Mouse (Mus musculus): ENCODE data around the gene Brd2.

DNA sequence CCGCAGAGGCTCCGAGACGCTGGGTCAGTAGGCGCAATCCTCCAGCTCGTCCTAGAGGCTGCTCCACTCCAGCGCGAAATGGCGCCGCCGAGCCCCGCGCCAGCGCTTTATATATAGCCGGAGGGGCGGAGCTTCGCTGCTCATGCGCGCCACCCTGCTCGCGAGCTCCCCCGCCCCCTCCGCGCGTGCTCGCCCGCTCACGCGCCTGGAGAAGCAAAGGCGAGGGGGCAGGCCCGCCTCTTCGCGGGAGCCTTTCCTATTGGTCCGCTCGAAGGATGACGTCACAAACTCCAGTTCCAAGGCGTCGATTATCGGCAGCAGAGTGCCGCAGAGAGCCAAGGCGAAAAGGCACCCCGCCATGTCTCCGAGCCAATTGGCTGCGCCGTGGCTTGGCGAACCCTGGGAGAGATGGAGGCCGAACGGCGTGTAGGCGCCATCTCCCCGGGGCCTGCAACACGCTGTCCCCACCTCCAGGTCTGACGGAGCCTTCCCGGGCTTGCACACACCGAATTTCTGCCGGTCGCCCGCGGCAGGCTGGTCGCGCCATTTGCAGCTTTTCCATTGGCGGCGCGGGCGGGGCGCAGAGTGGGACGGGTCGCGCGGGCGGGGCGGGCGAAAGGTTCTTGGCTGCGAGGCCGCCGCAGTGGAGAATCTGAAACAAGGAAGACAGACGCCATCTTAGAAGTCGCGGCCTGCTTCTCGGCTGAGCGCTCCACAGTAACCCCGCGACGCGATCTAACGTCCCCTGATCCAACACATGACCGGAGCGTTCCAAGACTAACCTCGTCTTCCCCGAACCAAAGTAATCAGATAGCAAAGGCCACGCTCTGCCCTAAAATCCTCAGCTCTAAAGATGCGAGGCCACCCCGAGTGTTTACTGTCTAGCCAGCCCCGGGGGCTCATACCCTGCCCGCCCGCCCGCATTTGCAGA lies 2.9 kb downstream of the Brd2 start, which contains the start of gene H2-DMa:
- TF ChIP-seq CTCF (IDR thresholded peaks at IDR 0.05; ENCODE audit: control insufficient read depth, insufficient read depth, insufficient replicate concordance, low read depth, low read length) (0 out of 2 replicates have a peak, but pooled peaks have one; percentile 0), POLR2A (IDR thresholded peaks at IDR 0.05; ENCODE audit: control insufficient read depth, low read depth, low read length) (peak; percentile 97)

All from testis, adult 2 months (tissue).